Mouse (Mus musculus) adrenal gland, postnatal 14 days (tissue): Measurements from ENCODE around the gene Prelp. TPM values are rescaled to one million over a fixed set of nuclear protein-coding genes. Genes with fewer than 3 reads are reported as not detected.

Experiments
- DNase-seq: peaks from one replicate; pipeline ENCODE4 v3.0.0; 2021; ENCODE audit warnings: mixed read lengths
- total RNA-seq: library from RNA; stranded (reverse); gene quantifications from 2 replicates; pipeline ENCODE4 v1.2.3, GENCODE M21; 2021

Prelp gene
- total RNA-seq, 1 experiment from 2014 or later = 111 TPM

DNA sequence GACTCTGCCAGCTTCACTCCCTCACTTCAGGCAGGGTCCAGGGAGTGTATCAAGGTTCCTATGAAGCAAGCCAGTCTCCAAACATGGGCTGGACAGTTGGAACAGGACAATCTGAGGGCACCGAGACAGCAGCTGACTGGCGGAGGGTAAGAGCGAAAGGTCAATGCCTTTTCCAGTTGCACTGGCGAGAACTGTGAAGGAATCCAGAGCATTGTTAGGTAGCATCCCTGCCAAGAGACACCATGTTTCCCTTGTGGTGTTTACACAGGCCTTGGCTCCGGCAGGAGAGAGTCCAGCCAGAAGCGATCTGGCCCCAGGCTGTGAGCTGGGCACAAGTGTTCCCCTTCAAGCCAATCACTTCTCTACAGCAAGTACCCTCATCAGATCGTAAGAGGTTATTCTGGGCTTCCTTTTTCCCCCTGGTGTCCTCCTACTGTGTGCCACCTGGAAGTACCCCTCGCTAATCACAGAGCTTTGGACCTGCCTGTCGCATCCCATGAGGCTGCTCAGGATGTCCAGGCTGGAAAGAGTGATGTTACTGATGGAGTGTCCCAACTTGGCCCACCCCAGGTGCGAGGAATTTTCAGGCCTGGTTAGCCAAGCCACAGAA, 13.2 kb upstream of the Prelp start:
- DNase-seq = peak; percentile 56

- peak; percentile 60 for DNase-seq
Measured at GRCm38 (mm10) chr1:133933301-133934195, 12.3 kb upstream of the Prelp start.

GRCm38 (mm10) chr1:133929980-133930379, 8.8 kb upstream of the Prelp start:
- no peak for DNase-seq

GRCm38 (mm10) chr1:133925223-133925622, 4.0 kb upstream of the Prelp start:
- no peak for DNase-seq

- no peak for DNase-seq
Measured at GRCm38 (mm10) chr1:133924141-133924875, 3.1 kb upstream of the Prelp start.

- DNase-seq = no peak
Measured at GRCm38 (mm10) chr1:133923071-133923470, 1.9 kb upstream of the Prelp start.

DNA sequence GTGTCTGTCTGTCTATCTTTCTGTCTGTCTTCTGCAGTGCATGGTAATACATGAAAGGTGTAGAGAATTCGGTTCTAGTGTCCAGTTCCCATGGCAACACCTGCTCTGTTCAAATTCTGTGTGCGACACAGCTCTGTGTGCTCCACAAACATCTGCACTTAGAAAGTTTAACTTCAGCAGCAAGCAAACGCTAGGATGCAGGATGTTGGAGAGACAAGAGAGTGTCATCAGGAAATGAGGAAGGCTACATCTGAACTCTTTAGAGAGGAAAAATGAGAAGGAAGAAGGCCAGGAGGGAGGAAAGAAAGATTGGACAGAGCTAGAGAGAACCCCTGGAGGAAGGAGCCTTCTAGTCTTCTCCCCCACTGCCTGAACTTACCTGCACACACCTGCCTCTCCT, 338 bp downstream of the Prelp start:
- no peak for DNase-seq

GRCm38 (mm10) chr1:133920401-133920800, 813 bp downstream of the Prelp start:
- DNase-seq = no peak

DNA sequence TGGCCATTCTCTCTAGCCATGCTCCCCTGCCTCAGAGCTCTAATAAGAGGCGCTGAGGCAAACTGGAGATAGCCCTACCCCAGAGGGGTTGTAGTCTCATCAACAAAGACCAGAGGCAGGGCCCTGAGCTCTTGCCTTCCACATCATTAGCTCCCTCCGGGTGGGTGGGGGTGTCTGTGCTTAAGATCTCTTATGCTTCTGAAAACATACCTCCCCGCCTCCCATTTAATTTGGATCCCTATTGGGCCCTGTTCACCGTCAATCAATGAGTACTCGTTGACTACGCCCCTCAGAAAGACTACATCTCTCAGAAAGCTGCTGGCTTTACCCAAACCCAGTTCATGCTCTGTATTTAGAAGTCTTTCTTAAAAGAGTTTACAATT, 3.1 kb downstream of the Prelp start:
- DNase-seq = no peak

DNA sequence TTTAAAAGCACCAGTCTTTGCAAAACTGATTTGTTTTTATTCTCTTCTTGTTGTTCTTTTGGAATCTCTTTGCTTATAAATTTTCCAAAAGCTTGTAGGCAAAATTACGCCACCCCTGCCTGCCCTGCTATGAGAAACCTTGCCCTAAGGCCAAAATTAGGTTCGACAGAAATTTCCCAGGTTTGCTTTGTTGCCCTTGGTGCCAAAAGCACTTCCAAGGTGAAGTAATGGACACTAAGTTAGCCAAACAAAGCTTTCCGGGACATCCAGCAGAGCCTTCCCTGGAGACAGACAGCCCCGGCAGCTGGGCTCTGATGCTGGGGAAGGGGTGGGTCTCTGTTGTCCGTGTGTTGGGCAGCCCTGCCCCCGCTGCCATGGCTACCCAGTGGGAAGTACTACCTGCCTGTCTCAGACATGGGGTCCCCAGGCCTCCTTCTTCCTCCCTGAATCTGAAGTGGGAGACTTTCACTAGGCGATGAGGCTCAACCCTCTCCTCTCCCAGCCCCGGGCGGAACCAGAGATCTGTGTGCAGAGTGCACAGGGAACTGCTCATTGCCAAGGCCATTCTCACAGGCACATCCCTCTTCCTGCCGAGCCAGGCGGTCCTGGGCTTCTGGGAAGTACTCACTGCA, 3.6 kb downstream of the Prelp start:
- DNase-seq = peak; percentile 77

DNA sequence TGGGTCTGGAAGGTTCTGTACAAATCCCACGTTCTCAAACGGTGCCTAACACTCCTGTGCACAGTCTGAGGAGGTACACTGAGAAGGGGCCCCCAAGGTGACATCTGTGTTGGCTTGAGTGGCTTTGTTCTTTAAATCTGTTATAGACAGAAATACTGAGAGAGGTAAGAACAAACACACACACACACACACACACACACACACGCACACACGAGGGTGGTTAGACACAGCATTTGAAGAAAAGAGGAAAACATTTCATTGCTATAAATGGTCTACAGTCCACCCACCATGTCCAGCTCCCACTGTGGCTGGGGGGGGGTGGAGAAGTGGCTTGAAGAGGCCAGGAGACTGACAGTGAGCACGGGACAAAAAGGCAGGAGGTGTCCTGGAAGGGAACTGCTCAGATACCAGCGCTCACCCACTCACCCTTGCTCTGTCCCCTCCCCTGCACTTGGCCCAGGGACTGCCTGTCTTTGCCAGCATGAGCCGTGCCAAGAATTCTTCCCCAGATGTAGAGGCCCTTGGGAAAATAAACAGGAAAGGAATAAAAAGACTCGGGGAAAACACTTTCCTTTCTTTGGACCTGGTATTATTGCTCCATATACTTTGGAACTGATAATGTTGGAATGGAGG, 5.4 kb downstream of the Prelp start:
- peak; percentile 89 for DNase-seq

DNA sequence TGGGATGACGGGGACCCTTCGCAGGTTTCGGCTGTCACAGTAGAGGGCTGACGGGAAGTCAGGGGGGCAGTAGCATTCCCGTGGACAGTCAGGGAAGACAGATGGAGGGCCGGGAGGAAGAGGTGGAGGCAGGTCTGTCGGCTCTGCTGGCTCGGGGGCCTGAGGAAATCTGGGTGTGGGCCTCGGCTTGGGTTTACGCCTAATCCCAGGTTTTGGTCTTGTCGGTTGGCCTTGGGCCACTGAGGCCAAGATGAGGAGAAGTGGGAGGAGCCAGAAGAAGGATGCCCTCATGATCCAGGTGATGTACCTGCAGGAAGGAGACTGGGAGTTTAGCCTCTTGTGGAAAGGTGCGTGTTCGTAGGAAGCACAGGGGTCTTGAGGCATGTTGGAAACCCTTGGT, 6.1 kb downstream of the Prelp start:
- DNase-seq = no peak

GRCm38 (mm10) chr1:133913018-133913417, 8.2 kb downstream of the Prelp start:
- DNase-seq = no peak

DNA sequence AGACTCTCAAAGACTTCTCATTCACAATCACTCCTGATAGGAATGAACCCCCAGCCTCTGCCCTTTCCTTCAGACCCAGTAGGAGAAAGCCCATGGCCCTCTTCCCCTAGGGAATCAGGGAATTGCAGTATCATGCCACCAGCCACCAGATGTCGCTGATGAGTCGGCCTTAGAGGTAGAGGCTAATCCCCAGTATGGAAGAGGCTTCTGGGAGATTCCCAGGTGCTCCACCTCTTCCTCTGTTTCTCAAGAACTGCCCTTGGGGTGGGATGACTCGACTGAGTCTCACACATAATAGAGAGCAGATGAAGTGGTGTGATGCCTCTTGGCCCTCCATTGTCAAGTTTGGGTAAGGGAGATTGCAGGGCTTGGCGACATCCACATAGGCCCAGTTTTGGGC, 9.8 kb downstream of the Prelp start:
- peak; percentile 86 for DNase-seq

- no peak for DNase-seq
Measured at GRCm38 (mm10) chr1:133911008-133911407, 10.2 kb downstream of the Prelp start.

DNA sequence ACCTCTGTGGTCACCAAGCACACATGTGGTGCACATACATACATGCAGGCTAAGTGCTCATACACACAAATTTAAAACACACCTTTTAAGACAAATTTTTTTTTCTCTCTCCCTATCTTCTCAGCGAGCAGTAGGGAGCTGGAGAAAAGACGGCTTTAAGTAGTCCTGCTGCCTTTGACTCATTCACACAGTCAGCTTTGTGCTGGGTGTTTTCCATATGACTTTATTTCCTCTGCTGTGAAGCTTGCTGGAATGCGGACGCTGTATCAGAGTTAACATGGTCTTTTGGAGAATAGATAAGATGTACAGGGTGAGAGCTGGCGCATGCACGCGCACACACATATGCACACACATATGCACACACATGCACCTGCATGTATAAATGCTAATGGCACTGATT, 11.1 kb downstream of the Prelp start:
- no peak for DNase-seq

GRCm38 (mm10) chr1:133908659-133909575, 12.3 kb downstream of the Prelp start:
- DNase-seq = peak; percentile 62

DNA sequence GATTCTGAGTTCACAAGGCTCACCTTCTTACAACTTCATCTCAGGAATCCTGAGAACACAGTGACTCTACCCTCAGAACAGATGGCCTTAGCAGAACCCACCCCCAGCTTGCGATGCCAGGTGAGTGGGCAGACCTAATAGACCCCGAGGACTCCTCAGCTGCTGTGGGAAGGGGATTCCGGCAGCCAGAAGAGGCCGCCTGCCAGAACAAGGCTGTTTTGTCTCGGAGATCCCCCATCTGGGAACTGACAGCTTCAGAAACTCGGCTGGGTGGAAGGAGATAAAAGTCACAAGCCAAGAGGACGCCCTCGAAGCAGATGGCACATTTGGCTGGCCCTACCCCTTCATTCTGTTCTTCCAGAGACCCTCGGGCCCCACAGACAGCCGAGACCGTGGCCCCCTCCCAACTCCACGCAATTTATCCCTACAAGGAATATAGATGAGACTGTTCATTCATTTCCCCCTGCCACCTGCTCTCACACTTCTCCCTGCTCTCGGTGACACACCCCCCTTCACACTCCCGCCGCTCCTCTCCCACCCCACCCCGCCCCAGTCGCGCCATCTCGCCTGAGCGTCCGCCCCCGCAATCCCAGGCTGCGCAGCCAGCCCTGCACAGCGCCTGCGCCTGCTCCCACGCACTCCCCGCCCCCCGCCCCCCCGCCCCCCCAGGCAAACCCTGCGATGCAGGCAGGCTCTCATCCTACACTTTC, 13.1 kb downstream of the Prelp start, which contains the start of gene Optc:
TSS of gene Optc (minus strand) at position 51 of the 710 bp plus-strand sequence.
- peak; percentile 71 for DNase-seq

DNA sequence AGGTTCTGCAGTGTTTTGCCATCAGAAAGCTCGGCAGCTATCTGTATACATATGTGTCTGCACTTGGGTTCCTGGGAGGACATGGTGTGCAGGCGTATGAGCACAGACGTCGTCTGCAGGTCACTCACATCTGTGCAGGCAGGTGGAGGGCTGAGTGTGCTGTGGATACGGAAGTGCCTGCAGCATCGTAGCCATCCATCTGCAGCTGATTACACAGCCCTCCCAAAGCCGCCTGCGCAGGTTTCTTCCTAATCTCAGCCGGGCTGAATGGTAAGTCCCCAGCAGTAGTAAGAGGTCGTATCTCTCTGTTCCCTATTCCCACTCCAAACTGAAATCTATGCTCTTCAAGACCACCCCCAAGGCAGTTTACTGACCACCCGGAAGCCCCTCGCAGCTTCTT, 14.8 kb downstream of the Prelp start:
- no peak for DNase-seq

- peak; percentile 65 for DNase-seq
Measured at GRCm38 (mm10) chr1:133900825-133901224, 20.4 kb downstream of the Prelp start.
